Mouse (Mus musculus): ENCODE results near the gene BC004004.
"Not testable (repeated sequence)": the region's sequence is repeated elsewhere in the genome, so short reads cannot be mapped to it uniquely, and the experiment has no call there.

The BC004004 gene

DNA sequence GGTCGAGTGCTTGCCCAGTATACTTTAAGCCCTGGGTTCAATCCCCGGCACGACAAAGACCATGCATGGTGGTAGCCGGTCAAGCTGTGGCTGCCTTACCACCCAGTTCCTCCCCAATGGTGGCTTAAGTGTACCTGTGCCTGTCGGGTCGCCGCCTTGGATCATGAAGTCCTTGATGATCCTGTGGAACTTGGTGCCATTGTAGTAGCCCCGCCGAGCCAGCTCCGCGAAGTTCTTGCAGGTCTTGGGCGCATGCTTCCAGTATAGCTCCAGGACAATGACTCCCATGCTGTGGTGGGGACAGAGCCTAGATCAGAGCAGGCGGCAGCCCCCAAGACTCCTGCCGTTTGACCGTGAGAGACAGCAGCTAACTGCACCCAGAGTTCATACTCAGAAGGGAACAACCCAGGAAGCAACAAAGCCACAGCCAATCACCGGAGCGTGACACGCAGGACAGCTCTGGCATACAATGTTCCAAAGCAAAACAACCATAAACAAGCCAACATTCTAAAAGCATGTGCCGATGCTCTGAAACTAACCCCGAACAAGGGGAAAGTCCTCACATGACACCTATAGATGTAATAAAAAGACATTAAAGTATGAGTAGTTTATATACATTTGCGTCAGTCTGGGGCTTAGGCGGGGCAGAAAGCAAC, 6.9 kb upstream of the BC004004 start:
- no peak for DNase-seq

DNA sequence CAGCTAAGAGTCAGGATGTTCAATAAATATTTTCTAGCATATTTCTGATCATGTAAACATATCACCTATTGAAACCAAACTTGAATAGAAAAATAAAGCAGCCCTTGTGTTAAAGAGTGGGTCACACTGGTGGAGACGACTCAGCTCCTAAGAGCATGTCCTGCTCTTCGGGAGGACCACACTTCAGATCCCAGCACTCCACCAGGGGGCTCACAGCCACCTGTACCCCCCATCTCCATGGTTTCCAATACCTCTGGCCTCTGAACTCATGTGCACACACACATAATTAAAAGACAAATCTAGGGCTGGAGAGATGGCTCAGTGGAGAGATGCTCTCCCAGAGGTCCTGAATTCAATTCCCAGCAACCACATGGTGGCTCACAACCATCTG, 6.3 kb upstream of the BC004004 start:
- no peak for DNase-seq

- no peak for DNase-seq
These were observed 5.2 kb upstream of the BC004004 start for GRCm38 (mm10) chr17:29263417-29263816.

DNA sequence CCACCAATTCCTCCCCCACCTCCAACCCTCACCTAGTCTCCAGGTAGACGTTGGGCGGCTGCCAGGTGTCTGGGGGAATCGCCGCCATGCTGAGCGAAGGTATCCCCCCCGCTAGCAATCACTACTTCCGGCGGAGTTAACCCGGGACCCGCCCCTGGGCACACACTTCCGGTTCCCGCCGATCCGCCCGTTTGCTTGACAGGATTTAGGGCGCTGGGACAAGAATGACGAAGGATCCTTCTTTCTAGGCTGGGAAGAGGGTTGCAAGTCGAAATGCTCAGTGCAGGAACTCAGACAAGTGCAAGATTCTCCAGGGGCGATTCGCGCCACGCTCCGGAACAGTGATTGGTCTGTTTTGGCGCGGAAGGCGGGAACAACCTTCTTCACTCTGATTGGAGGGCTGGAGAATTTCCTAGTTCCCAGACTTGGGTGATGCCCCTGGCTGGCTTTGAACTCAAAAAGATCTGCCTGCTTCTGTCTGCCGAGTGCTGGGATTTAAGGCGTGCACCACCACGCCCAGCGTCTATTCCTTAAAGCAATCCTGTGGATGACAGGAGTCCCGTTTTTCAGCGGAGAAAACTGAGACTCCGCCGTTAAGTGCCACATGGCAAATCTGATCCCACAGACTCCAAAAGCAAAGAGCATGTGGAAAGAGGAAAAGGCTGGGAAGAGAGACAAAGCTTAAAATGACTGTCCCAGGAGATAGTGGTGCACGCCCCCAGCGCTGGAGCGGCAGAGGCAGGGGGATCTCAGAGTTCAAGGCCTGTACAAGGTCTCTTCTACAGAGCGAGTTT, 4.6 kb upstream of the BC004004 start, which contains the start of gene Ppil1:
Ppil1 (minus strand) TSS at position 347 of the 794 bp plus-strand sequence.
- DNase-seq = peak; percentile 84

GRCm38 (mm10) chr17:29264760-29265159, 3.8 kb upstream of the BC004004 start:
- no peak for DNase-seq

- not testable (repeated sequence) for DNase-seq
These were observed 1.5 kb upstream of the BC004004 start for GRCm38 (mm10) chr17:29267040-29267439.

DNA sequence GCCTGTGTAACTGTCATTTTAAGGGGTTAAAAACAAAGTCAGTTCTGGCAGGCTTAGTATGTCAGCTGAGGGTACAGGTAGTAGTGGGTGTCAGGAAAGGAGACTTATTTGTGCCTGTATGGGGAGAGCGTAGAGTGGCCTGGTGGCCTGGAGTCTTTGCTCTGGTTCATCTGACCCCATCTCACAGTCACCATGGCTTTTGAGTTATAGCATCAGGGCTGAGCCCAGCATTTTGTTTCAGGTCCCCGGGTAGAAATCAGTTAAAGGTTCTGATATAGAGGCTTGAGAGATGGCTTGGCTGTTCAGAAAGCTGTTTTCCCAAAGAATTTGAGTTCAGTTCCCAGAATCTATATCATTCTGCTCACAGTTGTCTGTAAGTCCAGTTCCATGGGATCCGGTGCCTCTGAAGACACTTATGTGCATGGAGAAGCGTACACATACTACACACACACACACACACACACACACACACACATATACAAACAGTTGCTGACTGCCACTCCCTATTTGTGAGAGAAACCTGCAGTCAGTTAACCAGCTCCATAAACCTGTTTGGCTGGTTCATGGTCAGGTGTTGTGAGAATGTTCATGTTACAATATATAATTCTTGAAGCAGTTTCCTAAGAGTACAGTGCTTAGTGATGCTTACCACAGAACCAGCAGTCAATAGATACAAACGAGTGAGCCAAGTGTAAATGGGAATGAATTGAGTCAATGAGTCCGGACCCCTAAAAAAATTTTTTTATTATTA, 482 bp upstream of the BC004004 start:
- no peak for DNase-seq

GRCm38 (mm10) chr17:29269349-29269706, 740 bp downstream of the BC004004 start:
- DNase-seq = no peak

GRCm38 (mm10) chr17:29270148-29270698, 1.6 kb downstream of the BC004004 start:
- DNase-seq = no peak

GRCm38 (mm10) chr17:29273156-29273555, 4.6 kb downstream of the BC004004 start:
- no peak for DNase-seq

DNA sequence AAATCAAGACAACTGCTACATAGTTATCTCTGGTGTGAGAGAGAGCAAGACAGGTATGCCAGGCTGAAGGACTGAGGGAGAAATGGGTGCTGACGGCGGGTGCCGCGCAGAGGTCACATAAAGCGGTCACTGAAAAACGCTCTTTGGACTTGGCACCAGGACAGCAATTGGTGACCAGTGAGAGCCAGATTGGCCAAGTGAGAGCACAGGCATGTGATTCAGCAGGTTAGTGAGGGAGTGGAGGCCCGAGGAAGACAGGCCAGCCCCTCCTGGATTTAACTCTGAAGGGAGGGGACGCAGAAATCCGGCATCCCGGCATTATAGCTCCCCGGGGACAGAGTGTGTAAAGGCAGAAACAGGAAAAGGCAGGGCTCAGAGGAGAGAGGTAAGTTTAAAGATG, 5.3 kb downstream of the BC004004 start:
- no peak for DNase-seq

DNA sequence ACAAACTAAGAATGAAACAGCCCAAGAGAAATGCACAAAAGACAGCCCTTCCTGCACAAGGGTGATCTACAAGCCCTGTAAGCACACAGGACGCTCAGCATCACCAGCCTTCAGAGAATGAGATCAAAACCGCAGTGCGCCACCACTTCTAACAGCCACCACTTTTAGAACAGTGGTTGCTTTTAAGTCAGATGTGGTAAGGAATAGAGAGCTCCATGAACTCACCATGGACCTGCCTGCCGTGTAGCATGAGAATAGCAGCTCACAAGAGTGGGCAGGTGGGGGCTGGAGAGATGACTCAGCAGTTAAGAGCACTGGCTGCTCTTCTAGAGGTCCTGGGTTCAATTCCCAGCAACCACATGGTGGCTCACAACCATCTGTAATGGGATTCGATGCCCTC, 11.8 kb downstream of the BC004004 start:
- DNase-seq = no peak

DNA sequence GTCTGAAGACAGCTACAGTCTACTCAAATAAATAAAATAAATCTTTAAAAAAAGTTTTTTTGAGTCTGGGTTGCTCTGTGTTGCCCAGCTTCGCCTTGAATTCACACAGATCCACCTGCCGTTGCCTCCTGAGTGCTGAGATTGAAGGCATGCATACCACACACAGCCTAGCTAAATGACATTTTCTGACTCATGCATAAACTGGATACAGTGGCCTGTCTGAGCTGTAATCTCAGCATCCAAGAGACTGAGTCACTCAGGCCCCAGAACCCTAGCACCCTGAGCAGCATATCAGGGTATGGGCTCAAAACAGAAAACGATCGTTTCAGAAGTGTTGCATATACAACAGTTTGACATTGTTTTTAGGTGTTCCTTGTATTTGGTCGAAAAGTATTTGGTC, 13.0 kb downstream of the BC004004 start:
- no peak for DNase-seq

- no peak for DNase-seq
These were observed 13.8 kb downstream of the BC004004 start for GRCm38 (mm10) chr17:29282216-29282952.

- DNase-seq = no peak
These were observed 23.2 kb downstream of the BC004004 start for GRCm38 (mm10) chr17:29291793-29292192.

DNA sequence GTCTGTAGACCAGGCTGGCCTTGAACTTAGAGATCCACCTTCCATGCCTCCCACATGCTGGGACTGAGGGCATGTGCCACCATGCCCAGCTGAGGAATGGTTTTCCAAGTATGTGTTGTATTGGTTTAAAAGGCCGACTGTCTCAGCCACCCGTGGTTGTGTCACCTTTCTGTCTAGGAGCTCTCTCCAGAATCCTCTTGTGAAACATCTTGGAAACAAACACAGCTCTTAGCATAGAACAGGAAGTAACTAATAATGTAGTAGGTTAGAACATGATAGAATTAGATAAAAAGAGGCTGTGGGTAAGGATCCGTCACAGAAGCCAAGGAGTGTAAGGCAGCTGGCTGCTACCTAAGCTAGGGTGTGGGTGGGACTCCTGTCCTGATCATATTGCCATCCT, 24.4 kb downstream of the BC004004 start:
- DNase-seq = no peak

- no peak for DNase-seq
These were observed 25.4 kb downstream of the BC004004 start for GRCm38 (mm10) chr17:29293807-29294605.

DNA sequence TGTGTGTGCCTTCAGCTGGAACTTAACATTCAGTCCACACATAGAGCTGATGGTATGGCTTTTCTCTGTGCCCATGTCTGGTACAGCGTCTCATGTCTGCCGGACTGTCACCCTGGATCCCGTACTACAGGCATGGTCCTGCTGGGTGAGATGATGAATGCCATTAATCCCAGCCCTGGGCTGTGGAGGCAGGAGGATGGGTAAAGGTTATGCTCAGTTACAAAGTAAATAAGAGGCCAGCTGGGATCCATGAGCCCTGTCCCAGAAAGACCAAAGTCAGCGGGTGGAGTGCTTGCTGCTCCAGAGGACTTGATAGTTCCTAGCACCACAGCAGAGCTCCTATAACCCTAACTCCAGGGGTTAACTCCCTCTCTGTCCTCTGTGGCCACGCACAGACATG, 27.2 kb downstream of the BC004004 start:
- no peak for DNase-seq

GRCm38 (mm10) chr17:29297321-29297720, 28.7 kb downstream of the BC004004 start:
- DNase-seq = no peak

DNA sequence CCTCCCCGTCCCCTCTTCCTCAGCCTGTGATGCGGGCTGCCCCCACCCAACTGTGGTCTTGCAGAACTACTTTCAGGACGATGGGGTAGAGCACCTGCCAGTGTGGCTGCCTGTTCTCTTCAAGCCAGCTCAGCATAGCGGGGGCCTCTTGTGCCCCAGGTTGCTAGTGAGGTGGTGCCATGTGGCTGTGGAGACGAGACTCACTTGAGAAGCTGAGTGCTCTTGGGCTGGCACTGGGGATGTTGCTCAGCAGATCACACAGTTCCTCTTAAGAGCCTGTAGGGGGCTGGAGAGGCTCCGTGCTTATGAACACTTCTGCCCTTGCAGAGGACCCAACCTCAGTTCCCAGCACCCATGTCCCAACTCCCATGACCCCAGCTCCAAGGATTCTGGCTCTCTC, 29.2 kb downstream of the BC004004 start:
- no peak for DNase-seq

DNA sequence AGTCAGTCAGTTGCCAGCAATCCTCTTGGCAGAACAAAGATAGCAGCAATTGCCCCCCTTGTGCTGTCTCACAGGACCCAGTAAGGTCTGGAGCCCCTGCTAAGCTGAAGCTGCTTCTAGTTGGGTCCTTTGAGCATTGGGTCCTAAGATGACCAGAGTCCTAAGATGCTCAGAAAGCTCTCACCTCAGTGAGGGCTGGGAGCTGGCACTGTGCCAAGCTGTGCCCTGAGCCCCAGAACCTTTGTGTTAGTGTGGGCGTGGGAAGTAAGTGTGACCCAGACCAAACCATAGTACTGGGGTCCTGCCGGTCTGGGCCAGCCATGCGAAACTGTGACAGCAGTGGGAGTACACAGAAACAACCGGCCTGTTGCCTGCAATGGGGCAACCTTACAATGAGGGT, 30.7 kb downstream of the BC004004 start:
- DNase-seq = no peak

GRCm38 (mm10) chr17:29300926-29301325, 32.3 kb downstream of the BC004004 start:
- no peak for DNase-seq

Measured in right cerebral cortex, adult 18-20 months (tissue).